Mouse (Mus musculus) limb, embryonic 13.5 days (tissue): ENCODE measurements around the gene BC107364. TPM values are rescaled to one million over a fixed set of nuclear protein-coding genes. Genes with fewer than 3 reads are reported as not detected.
"Not testable (repeated sequence)": the region's sequence is repeated elsewhere in the genome, so short reads cannot be mapped to it uniquely, and the experiment has no call there.

Source experiments
- ATAC-seq: fragments of 200-750 bp; cut with Nextera tagmentation; 2 replicates; pipeline ENCODE4 v1.8.0; 2017; ENCODE audit warnings: low read depth, moderate number of reproducible peaks, moderate TSS enrichment; ENCODE audit not compliant: low FRiP score
- H3K27ac ChIP-seq: fragments of 300-500 bp; sonication (generic); 2 replicates; pipeline ENCODE4 v1.5.1; 2015; ENCODE audit warnings: inconsistent platforms, mild to moderate bottlenecking, moderate library complexity
- H3K27me3 ChIP-seq: fragments of 300-500 bp; sonication (generic); 2 replicates; pipeline ENCODE4 v1.6.1; 2015; ENCODE audit warnings: mild to moderate bottlenecking, inconsistent platforms
- H3K36me3 ChIP-seq: fragments of 300-500 bp; sonication (generic); 2 replicates; pipeline ENCODE4 v1.6.1; 2015; ENCODE audit warnings: inconsistent platforms, mild to moderate bottlenecking, moderate library complexity
- H3K4me1 ChIP-seq: fragments of 300-500 bp; sonication (generic); 2 replicates; pipeline ENCODE4 v1.6.1; 2015; ENCODE audit warnings: inconsistent platforms
- H3K4me2 ChIP-seq: fragments of 300-500 bp; sonication (generic); replicated peaks from 2 replicates; pipeline ENCODE4 v1.6.1; 2015; ENCODE audit warnings: inconsistent platforms, mild to moderate bottlenecking, moderate library complexity
- H3K4me3 ChIP-seq: fragments of 300-500 bp; sonication (generic); 2 replicates; pipeline ENCODE4 v1.5.1; 2015; ENCODE audit warnings: moderate library complexity, mild to moderate bottlenecking, inconsistent platforms
- H3K9ac ChIP-seq: fragments of 300-500 bp; sonication (generic); 2 replicates; pipeline ENCODE4 v1.6.1; 2015; ENCODE audit warnings: mild to moderate bottlenecking, inconsistent platforms
- H3K9me3 ChIP-seq: fragments of 300-500 bp; sonication (generic); 2 replicates; pipeline ENCODE4 v1.6.1; 2016; ENCODE audit warnings: inconsistent platforms
- WGBS: fragments of 180-500 bp; shearing (Covaris S2); methylation state at CpG from one replicate; pipeline ENCODE4 v1.1.7; 2015; 5-methylcytosine and 5-hydroxymethylcytosine counted together
- polyA plus RNA-seq: library from polyadenylated mRNA; unstranded; fragments of >200 nt; fragmentation: Nextera tagmentation; extraction: Ambion mirVana; gene quantifications from 2 replicates; pipeline ENCODE4 v1.2.1, GENCODE M21; 2015

The BC107364 gene
- polyA plus RNA-seq, 1 experiment from 2014 or later: not detected

DNA sequence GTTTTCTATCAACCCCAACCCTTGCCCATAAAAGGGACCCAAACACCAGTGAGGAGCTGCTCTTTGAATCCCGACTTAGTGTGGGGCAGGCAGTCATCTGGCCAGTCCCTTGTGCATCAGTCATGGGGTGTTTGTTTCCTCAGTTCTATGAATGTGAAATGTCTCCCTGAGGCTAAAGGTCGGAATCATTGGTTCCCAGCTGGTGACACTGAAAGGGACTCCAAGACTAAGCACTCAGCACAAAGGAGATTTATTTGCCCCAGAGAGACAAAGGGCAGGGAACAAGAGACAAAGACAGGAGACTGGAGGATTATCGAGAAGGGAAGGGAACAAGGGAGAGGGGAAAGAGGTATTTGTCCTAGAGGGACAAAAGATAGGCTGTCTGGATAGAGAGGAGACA lies 19.9 kb downstream of the BC107364 start:
- Histone ChIP-seq H3K4me1 (0 out of 2 replicates have a peak, but pooled peaks cover 5% of the 10 kb centered on the region), H3K9ac (no peak overlapping the region), H3K4me3 (no peak overlapping the region), H3K4me2 (no peak overlapping the region), H3K36me3 (no peaks in the 10 kb centered on the region), H3K27me3 (peaks cover 62% of the 10 kb centered on the region), H3K9me3 (no peaks in the 10 kb centered on the region), H3K27ac (no peak overlapping the region)
- WGBS: 38% methylated on average over 3 of the region's 3 CpGs
- ATAC-seq: no peak

GRCm38 (mm10) chr3:96429819-96430132 lies 22.3 kb downstream of the BC107364 start:
- H3K27ac ChIP-seq: no peak overlapping the region
- no peaks in the 10 kb centered on the region for H3K36me3 ChIP-seq
- no peaks in the 10 kb centered on the region for H3K9me3 ChIP-seq
- H3K4me2 ChIP-seq: no peak overlapping the region
- peaks cover 41% of the 10 kb centered on the region for H3K27me3 ChIP-seq
- no peak overlapping the region for H3K9ac ChIP-seq
- WGBS: 84% methylated on average over 4 of the region's 4 CpGs
- H3K4me1 ChIP-seq: 0 out of 2 replicates have a peak, but pooled peaks cover 2% of the 10 kb centered on the region
- no peak for ATAC-seq
- H3K4me3 ChIP-seq: no peak overlapping the region

GRCm38 (mm10) chr3:96428941-96429818 lies 22.9 kb downstream of the BC107364 start:
- H3K9ac ChIP-seq: no peak overlapping the region
- no peak for ATAC-seq
- H3K4me1 ChIP-seq: 0 out of 2 replicates have a peak, but pooled peaks cover 3% of the 10 kb centered on the region
- no peak overlapping the region for H3K4me2 ChIP-seq
- no peak overlapping the region for H3K4me3 ChIP-seq
- peaks cover 36% of the 10 kb centered on the region for H3K27me3 ChIP-seq
- no peaks in the 10 kb centered on the region for H3K9me3 ChIP-seq
- no peaks in the 10 kb centered on the region for H3K36me3 ChIP-seq
- 87% methylated on average over 13 of the region's 13 CpGs for WGBS
- no peak overlapping the region for H3K27ac ChIP-seq

DNA sequence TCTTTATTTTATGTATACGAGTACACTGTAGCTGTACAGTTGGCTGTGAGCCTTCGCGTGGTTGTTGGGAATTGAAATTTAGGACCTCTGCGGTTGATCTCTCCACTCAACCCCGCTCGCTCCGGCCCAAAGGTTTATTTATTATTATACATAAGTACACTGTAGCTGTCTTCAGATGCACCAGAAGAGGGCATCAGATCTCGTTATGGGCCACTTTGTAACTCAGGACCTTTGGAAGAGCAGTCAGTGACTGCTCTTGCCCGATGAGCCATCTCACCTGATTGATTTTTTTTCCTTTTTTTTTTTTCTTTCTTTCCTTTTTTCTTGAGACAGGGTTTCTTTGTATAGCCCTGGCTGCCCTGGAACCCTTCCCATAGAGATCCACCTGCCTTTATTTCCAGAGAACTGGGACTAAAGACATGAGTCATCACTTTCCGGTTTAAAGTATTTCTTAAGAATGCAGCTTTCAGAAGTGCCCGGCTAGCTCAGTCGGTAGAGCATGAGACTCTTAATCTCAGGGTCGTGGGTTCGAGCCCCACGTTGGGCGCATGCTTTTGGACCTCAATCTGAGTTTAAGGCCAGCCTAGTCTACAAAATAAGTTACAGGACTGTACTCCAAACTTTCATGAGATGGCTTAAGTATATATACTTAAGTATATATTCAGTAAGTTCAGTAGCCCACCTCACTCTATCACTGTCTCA lies 24.2 kb downstream of the BC107364 start:
- ATAC-seq: no peak
- Histone ChIP-seq H3K4me2 (peak overlapping the region; percentile 37), H3K27ac (no peak overlapping the region), H3K4me3 (no peak overlapping the region), H3K9me3 (no peaks in the 10 kb centered on the region), H3K36me3 (no peaks in the 10 kb centered on the region), H3K4me1 (0 out of 2 replicates have a peak, but pooled peaks cover 3% of the 10 kb centered on the region), H3K27me3 (peaks cover 28% of the 10 kb centered on the region), H3K9ac (no peak overlapping the region)
- 8% methylated on average over 16 of the region's 16 CpGs for WGBS

DNA sequence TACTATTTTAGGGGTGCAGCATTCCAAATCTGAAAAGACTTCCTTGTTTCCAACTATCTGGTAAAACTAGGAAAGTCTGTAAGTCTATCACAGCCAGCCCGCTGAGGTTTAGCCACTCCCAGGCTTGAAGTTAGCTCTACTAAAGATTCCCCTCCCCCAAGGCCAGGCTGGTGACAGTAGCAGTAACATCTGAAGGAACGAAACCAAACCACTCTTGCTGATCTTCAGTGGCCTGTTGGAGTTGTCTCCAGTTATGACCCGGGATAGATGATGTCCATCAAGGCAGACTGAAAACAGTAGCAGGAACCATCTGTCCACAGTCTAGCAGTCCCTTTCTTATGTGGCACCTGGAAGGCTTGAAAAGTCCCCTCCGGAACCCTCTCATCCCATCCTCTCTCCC lies 24.8 kb downstream of the BC107364 start:
- no peak overlapping the region for H3K9ac ChIP-seq
- 17% methylated on average over 4 of the region's 4 CpGs for WGBS
- H3K27me3 ChIP-seq: peaks cover 27% of the 10 kb centered on the region
- no peak overlapping the region for H3K27ac ChIP-seq
- H3K36me3 ChIP-seq: no peaks in the 10 kb centered on the region
- H3K4me3 ChIP-seq: peak overlapping the region; percentile 11; the same call in 1 of the 2 replicates
- H3K4me2 ChIP-seq: peak overlapping the region; percentile 37
- no peaks in the 10 kb centered on the region for H3K9me3 ChIP-seq
- H3K4me1 ChIP-seq: 0 out of 2 replicates have a peak, but pooled peaks cover 3% of the 10 kb centered on the region
- ATAC-seq: no peak

GRCm38 (mm10) chr3:96426268-96426667 lies 25.8 kb downstream of the BC107364 start:
- ATAC-seq: no peak
- Histone ChIP-seq H3K36me3 (no peaks in the 10 kb centered on the region), H3K9ac (no peak overlapping the region), H3K9me3 (no peaks in the 10 kb centered on the region), H3K27ac (no peak overlapping the region), H3K27me3 (peaks cover 22% of the 10 kb centered on the region), H3K4me3 (no peak overlapping the region), H3K4me1 (0 out of 2 replicates have a peak, but pooled peaks cover 3% of the 10 kb centered on the region), H3K4me2 (no peak overlapping the region)
- WGBS: 81% methylated on average over 4 of the region's 4 CpGs

DNA sequence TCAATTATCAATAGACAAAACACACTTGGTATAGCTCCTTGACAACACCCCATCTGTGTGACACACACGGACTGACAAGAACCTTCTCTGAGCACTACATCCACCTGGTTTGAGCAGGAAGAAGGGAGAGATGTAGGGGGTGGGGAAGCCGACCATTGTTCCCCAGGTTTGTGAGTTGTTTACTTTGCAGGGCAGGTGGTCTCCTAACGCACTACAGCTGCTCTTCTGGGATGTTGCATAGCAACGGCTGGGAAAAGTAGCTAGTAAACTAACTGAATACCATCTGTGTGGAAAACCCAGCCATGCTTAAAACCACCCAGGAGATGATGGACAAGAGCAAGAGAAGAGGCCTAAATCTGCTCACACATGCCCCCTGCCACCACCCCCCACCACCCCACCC lies 27.7 kb downstream of the BC107364 start:
- WGBS: 6% methylated on average over 4 of the region's 4 CpGs
- not testable (repeated sequence) for ATAC-seq, H3K27ac ChIP-seq, H3K36me3 ChIP-seq, H3K9ac ChIP-seq, H3K9me3 ChIP-seq, H3K4me2 ChIP-seq, H3K4me3 ChIP-seq, H3K4me1 ChIP-seq
- H3K27me3 ChIP-seq: peaks cover 16% of the 10 kb centered on the region

DNA sequence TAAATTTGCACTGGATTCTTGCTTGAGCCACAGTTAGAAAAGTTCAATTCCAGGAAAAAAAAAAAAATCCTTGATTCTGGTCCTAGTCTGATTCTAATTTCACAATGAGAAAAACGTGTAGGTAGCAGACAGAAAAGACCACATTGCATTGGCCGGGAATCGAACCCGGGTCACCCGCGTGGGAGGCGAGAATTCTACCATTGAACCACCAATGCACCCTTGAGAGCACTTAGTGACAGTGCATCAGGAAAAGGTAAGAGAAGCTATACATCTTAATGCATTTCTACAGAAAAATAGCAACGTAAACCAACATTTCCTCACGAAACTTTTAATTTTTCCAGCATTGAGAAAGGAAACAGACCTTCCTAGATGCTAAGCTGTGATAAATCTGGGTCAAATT lies 28.2 kb downstream of the BC107364 start:
- peaks cover 15% of the 10 kb centered on the region for H3K27me3 ChIP-seq
- WGBS: 21% methylated on average over 9 of the region's 9 CpGs

DNA sequence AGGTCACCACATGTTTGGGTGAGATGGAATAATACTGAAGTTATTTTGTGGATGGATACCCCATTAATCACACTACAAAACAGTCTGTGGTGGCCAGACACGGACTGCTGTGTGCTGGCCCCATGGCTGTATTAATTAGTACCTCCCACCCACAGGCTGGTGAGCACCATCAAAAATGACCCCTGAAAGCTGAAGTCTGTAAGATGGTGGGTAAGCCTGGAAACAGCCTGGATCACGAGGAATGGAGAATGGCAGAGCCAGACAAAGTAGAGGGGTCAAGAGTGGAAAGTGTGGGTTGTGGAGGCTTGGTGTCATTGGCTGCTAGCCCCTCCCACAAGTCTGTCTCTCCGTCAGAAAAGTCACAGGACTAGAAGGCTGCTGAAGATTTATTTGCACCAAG lies 31.3 kb downstream of the BC107364 start:
- Histone ChIP-seq H3K9me3 (no peaks in the 10 kb centered on the region), H3K27me3 (peaks cover 6% of the 10 kb centered on the region), H3K36me3 (no peaks in the 10 kb centered on the region), H3K4me3 (no peak overlapping the region), H3K9ac (no peak overlapping the region), H3K4me1 (0 out of 2 replicates have a peak, but pooled peaks cover 3% of the 10 kb centered on the region), H3K4me2 (no peak overlapping the region), H3K27ac (no peak overlapping the region)
- WGBS: 42% methylated on average over 3 of the region's 3 CpGs
- no peak for ATAC-seq

More for the DNA sequence above, 28.2 kb downstream of the BC107364 start:
- Histone ChIP-seq H3K9ac (no peak overlapping the region), H3K36me3 (no peaks in the 10 kb centered on the region), H3K4me3 (no peak overlapping the region), H3K9me3 (no peaks in the 10 kb centered on the region), H3K4me2 (no peak overlapping the region), H3K27ac (no peak overlapping the region), H3K4me1 (0 out of 2 replicates have a peak, but pooled peaks cover 3% of the 10 kb centered on the region)
- no peak for ATAC-seq

- not testable (repeated sequence) for H3K4me3 ChIP-seq, H3K9ac ChIP-seq, ATAC-seq, H3K4me2 ChIP-seq, H3K27ac ChIP-seq, H3K9me3 ChIP-seq, H3K36me3 ChIP-seq, H3K4me1 ChIP-seq, H3K27me3 ChIP-seq
- 62% methylated on average over 5 of the region's 5 CpGs for WGBS
These were observed 33.2 kb downstream of the BC107364 start for GRCm38 (mm10) chr3:96418902-96419301.

DNA sequence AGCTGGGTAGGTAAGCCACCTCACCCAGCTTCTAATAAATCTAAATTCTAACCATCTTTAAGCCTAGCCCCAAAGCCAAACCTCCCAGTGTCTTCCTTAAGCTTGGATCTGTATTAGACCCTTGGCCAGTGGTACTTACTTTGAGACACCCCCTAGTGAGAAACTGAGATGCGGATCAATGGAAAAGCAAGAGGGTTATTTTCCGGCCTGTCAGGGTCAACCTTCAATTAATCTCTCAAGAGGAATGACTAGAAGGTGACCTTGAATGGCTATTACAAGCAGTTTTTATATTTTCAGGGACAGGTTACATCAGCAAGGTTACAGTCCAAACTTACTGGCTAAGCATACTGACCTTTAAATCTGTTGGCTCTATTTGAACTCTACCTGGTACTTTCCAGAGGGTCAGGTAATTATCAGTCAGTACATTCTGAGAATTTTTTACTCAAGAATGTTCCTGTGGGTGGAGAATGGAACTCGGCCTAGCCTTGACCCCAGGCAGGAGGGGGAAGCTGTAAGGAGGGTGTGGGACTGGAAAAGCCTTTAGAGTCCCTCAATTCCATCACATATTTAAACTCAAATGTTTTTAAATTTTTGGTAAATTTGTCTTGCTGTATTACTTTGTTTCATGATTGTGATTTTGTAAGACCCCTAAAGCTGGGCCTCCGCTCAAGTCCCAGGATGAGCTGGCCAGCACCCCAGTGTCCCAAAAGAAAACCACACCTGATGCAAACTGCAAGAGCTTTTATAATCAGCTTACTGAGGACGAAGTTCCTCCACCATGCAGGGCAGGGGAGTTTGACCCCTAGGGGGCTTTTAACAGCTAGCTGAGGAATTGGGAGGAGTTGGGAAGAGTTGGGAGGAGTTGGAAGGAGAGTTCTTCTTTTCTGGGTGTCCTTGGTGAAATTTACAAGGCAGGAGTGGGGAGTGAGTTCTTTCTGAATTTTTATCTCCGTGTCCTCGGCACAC lies 34.0 kb downstream of the BC107364 start:
- no peak for ATAC-seq

More for the DNA sequence above, 34.0 kb downstream of the BC107364 start:
- 75% methylated on average over 7 of the region's 7 CpGs for WGBS
- H3K27ac ChIP-seq: no peak overlapping the region
- H3K9ac ChIP-seq: no peak overlapping the region
- H3K4me1 ChIP-seq: peaks cover 3% of the 10 kb centered on the region; the same call in 1 of the 2 replicates
- no peaks in the 10 kb centered on the region for H3K9me3 ChIP-seq
- H3K4me3 ChIP-seq: no peak overlapping the region
- H3K27me3 ChIP-seq: peaks cover 6% of the 10 kb centered on the region
- no peak overlapping the region for H3K4me2 ChIP-seq
- 0 out of 2 replicates have a peak, but pooled peaks cover 1% of the 10 kb centered on the region for H3K36me3 ChIP-seq
